Mouse (Mus musculus): ENCODE measurements at regions not wholly inside any gene's neighbourhood (a gene's known extent, or its start where the extent isn't known, plus 50 kb on each side); places are given as distances from the start of the nearest gene placed in this dataset.

- Histone ChIP-seq H3K9ac (ENCODE audit: low read depth, low read length) (peak overlapping the region; percentile 93), H3K36me3 (ENCODE audit: insufficient read depth, low read length) (no peaks in the 10 kb centered on the region), H3K4me2 (ENCODE audit: low read length) (peak overlapping the region; percentile 93), H3K4me3 (replicated peaks; ENCODE audit: low read depth, low read length) (peak overlapping the region; percentile 48), H3K27ac (peak overlapping the region; percentile 100), H3K27me3 (ENCODE audit: insufficient read depth, low read length) (no peaks in the 10 kb centered on the region), H3K4me1 (replicated peaks; ENCODE audit: insufficient read depth, low read length) (peaks cover 32% of the 10 kb centered on the region), H3K9me3 (replicated peaks; ENCODE audit: low read length) (no peaks in the 10 kb centered on the region)
- WGBS = 16% methylated on average over 9 of the region's 9 CpGs
- DNase-seq (ENCODE audit: low spot score) = peak; percentile 74
- 0 out of 2 replicates have a peak, but pooled peaks have one; percentile 11 for TF ChIP-seq CTCF (IDR thresholded peaks at IDR 0.05; ENCODE audit: low read depth)
- no peak for ATAC-seq (replicated peaks; ENCODE audit: low FRiP score, low read depth)
These were observed 70.6 kb upstream of the Wnt7b start for GRCm38 (mm10) chr15:85652871-85653337.

- H3K9me3 ChIP-seq (replicated peaks; ENCODE audit: low read length) = no peaks in the 10 kb centered on the region
- peak overlapping the region; percentile 48 for H3K4me3 ChIP-seq (replicated peaks; ENCODE audit: low read depth, low read length)
- H3K4me1 ChIP-seq (replicated peaks; ENCODE audit: insufficient read depth, low read length) = peaks cover 32% of the 10 kb centered on the region
- peak overlapping the region; percentile 100 for H3K27ac ChIP-seq
- H3K9ac ChIP-seq (ENCODE audit: low read depth, low read length) = peak overlapping the region; percentile 93
- no peaks in the 10 kb centered on the region for H3K27me3 ChIP-seq (ENCODE audit: insufficient read depth, low read length)
- H3K4me2 ChIP-seq (ENCODE audit: low read length) = peak overlapping the region; percentile 93
- no peaks in the 10 kb centered on the region for H3K36me3 ChIP-seq (ENCODE audit: insufficient read depth, low read length)
- DNase-seq (ENCODE audit: low spot score) (peak; percentile 96), ATAC-seq (replicated peaks; ENCODE audit: low FRiP score, low read depth) (peak; percentile 89)
- 5% methylated on average over 32 of the region's 32 CpGs for WGBS
- peak; percentile 24; the same call in 1 of the 2 replicates for TF ChIP-seq CTCF (IDR thresholded peaks at IDR 0.05; ENCODE audit: low read depth)
These were observed 71.4 kb upstream of the Wnt7b start for GRCm38 (mm10) chr15:85653421-85654401.

GRCm38 (mm10) chr15:85654791-85655190 lies 72.5 kb upstream of the Wnt7b start:
- H3K4me1 ChIP-seq (replicated peaks; ENCODE audit: insufficient read depth, low read length) = peaks cover 32% of the 10 kb centered on the region
- no peak overlapping the region for H3K4me3 ChIP-seq (replicated peaks; ENCODE audit: low read depth, low read length)
- peak overlapping the region; percentile 93; the same call in 1 of the 2 replicates for H3K4me2 ChIP-seq (ENCODE audit: low read length)
- peak overlapping the region; percentile 34; the same call in 1 of the 2 replicates for H3K27ac ChIP-seq
- peak overlapping the region; percentile 5; the same call in 1 of the 2 replicates for H3K9ac ChIP-seq (ENCODE audit: low read depth, low read length)
- ATAC-seq (replicated peaks; ENCODE audit: low FRiP score, low read depth) (no peak), DNase-seq (ENCODE audit: low spot score) (no peak)
- H3K9me3 ChIP-seq (replicated peaks; ENCODE audit: low read length) = no peaks in the 10 kb centered on the region
- no peaks in the 10 kb centered on the region for H3K27me3 ChIP-seq (ENCODE audit: insufficient read depth, low read length)
- 87% methylated on average over 3 of the region's 3 CpGs for WGBS
- TF ChIP-seq CTCF (IDR thresholded peaks at IDR 0.05; ENCODE audit: low read depth) = no peak
- no peaks in the 10 kb centered on the region for H3K36me3 ChIP-seq (ENCODE audit: insufficient read depth, low read length)

- Histone ChIP-seq H3K27ac (0 out of 2 replicates have a peak overlapping the region, but pooled peaks have one; percentile 47), H3K36me3 (ENCODE audit: insufficient read depth, low read length) (no peaks in the 10 kb centered on the region), H3K27me3 (ENCODE audit: insufficient read depth, low read length) (no peaks in the 10 kb centered on the region), H3K4me2 (ENCODE audit: low read length) (0 out of 2 replicates have a peak overlapping the region, but pooled peaks have one; percentile 7), H3K9ac (ENCODE audit: low read depth, low read length) (0 out of 2 replicates have a peak overlapping the region, but pooled peaks have one; percentile 18), H3K4me3 (replicated peaks; ENCODE audit: low read depth, low read length) (no peak overlapping the region), H3K4me1 (replicated peaks; ENCODE audit: insufficient read depth, low read length) (peaks cover 32% of the 10 kb centered on the region), H3K9me3 (replicated peaks; ENCODE audit: low read length) (no peaks in the 10 kb centered on the region)
- ATAC-seq (replicated peaks; ENCODE audit: low FRiP score, low read depth) (no peak), DNase-seq (ENCODE audit: low spot score) (no peak)
- no peak for TF ChIP-seq CTCF (IDR thresholded peaks at IDR 0.05; ENCODE audit: low read depth)
- WGBS = 58% methylated on average over 6 of the region's 6 CpGs
These were observed 73.5 kb upstream of the Wnt7b start for GRCm38 (mm10) chr15:85655751-85656167.

- no peak for DNase-seq (ENCODE audit: low spot score)
- H3K4me3 ChIP-seq (replicated peaks; ENCODE audit: low read depth, low read length) = no peak overlapping the region
- H3K36me3 ChIP-seq (ENCODE audit: insufficient read depth, low read length) = no peaks in the 10 kb centered on the region
- H3K27ac ChIP-seq = 0 out of 2 replicates have a peak overlapping the region, but pooled peaks have one; percentile 10
- TF ChIP-seq CTCF (IDR thresholded peaks at IDR 0.05; ENCODE audit: low read depth) = no peak
- no peaks in the 10 kb centered on the region for H3K27me3 ChIP-seq (ENCODE audit: insufficient read depth, low read length)
- WGBS = 78% methylated on average over 6 of the region's 6 CpGs
- H3K9ac ChIP-seq (ENCODE audit: low read depth, low read length) = no peak overlapping the region
- no peak for ATAC-seq (replicated peaks; ENCODE audit: low FRiP score, low read depth)
- no peak overlapping the region for H3K4me2 ChIP-seq (ENCODE audit: low read length)
- H3K9me3 ChIP-seq (replicated peaks; ENCODE audit: low read length) = no peaks in the 10 kb centered on the region
- peaks cover 32% of the 10 kb centered on the region for H3K4me1 ChIP-seq (replicated peaks; ENCODE audit: insufficient read depth, low read length)
These were observed 74.6 kb upstream of the Wnt7b start for GRCm38 (mm10) chr15:85656852-85657251.

GRCm38 (mm10) chr15:85657441-85657989 lies 75.2 kb upstream of the Wnt7b start:
- H3K9ac ChIP-seq (ENCODE audit: low read depth, low read length) = no peak overlapping the region
- no peak for TF ChIP-seq CTCF (IDR thresholded peaks at IDR 0.05; ENCODE audit: low read depth)
- H3K36me3 ChIP-seq (ENCODE audit: insufficient read depth, low read length) = 0 out of 2 replicates have a peak, but pooled peaks cover 2% of the 10 kb centered on the region
- H3K9me3 ChIP-seq (replicated peaks; ENCODE audit: low read length) = no peaks in the 10 kb centered on the region
- DNase-seq (ENCODE audit: low spot score) (peak; percentile 42), ATAC-seq (replicated peaks; ENCODE audit: low FRiP score, low read depth) (no peak)
- no peak overlapping the region for H3K4me3 ChIP-seq (replicated peaks; ENCODE audit: low read depth, low read length)
- no peak overlapping the region for H3K27ac ChIP-seq
- H3K4me2 ChIP-seq (ENCODE audit: low read length) = peak overlapping the region; percentile 18; the same call in 1 of the 2 replicates
- WGBS = 57% methylated on average over 8 of the region's 8 CpGs
- H3K27me3 ChIP-seq (ENCODE audit: insufficient read depth, low read length) = no peaks in the 10 kb centered on the region
- peaks cover 30% of the 10 kb centered on the region for H3K4me1 ChIP-seq (replicated peaks; ENCODE audit: insufficient read depth, low read length)
